ENCODE assay signal across 13 mouse cellular contexts in the genomic region with DNA sequence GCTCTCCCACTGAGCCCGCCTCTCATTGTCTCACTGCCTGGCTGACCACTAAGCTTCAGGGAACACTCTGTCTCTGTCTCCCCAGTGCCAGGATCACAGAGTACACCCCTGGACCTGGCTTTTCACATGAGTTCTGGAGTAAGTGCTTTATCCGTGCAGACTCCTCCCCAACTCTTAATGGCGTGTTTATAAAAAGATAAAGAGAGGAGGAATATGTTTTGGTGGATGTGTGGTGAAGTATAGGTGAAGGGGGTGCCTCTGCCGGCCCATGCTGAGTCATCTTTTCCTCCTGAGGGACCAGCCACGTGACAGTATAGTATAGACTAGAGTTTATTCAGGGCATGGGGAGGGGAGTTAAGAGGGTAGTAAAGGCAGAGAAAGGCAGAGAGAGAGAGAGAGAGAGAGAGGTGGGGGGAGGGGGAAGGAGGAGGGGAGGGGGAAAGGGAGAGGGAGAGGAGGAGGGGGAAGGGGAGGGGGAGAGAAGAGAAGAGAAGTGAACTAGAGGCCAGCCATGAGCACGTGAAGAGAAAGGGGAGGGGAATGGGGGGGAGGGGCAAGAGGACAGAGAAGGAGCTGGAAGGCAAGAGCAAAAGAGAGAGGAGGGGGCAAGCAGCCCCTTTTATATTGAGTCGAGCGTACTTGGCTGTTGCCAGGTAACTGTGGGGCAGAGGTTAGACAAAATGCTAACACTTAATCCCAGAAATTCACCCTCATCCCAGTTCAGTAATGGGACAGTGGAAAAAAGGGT. TPM values are rescaled to one million over a fixed set of nuclear protein-coding genes. Genes with fewer than 3 reads are reported as not detected.
DNase-seq lines count a peak whose midpoint lies in the region; ATAC-seq and TF ChIP-seq lines count a peak whose summit lies in the region.
"Had no signal": no experiment of that assay in that cellular context is flagged by ENCODE, and none has a peak within 500 bp of the region (broad histone marks: within the 10 kb centered on the region; RNA-seq: fewer than 3 reads in every experiment).

No protein-coding gene starts in this region.

- no peak for TF ChIP-seq CTCF in spleen, adult 2 months (IDR thresholded peaks at IDR 0.05; ENCODE audit: extremely low read depth, insufficient read depth, insufficient read length, insufficient replicate concordance)
- TF ChIP-seq CTCF in bone marrow, adult 2 months (IDR thresholded peaks at IDR 0.05; ENCODE audit: control insufficient read depth, insufficient read depth, low read length) = no peak
- no peak for TF ChIP-seq CTCF in hindbrain, postnatal 0 days (IDR thresholded peaks at IDR 0.05; ENCODE audit: low read depth)

- H3K4me3 ChIP-seq in spleen, adult 2 months (ENCODE audit: extremely low read depth, insufficient read depth, insufficient read length) = no peak overlapping the region
- H3K4me3 ChIP-seq in bone marrow, adult 2 months (replicated peaks; ENCODE audit: control insufficient read depth, low read depth, low read length) = no peak overlapping the region
- no peak overlapping the region for H3K4me3 ChIP-seq in heart, embryonic 10.5 days
- 0 out of 2 replicates have a peak overlapping the region, but pooled peaks have one; percentile 3 for H3K4me3 ChIP-seq in liver, embryonic 15.5 days (replicated peaks)
- H3K4me3 ChIP-seq in hindbrain, postnatal 0 days (ENCODE audit: low read length) = no peak overlapping the region
- no peak overlapping the region for H3K4me3 ChIP-seq in midbrain, embryonic 15.5 days
- H3K4me3 ChIP-seq: kidney, embryonic 15.5 days; neural tube, embryonic 12.5 days had no signal

- H3K27ac ChIP-seq in spleen, adult 2 months (ENCODE audit: insufficient read depth, low read length) = peak overlapping the region; percentile 53
- peak overlapping the region; percentile 65 for H3K27ac ChIP-seq in bone marrow, adult 2 months (ENCODE audit: control insufficient read depth, insufficient read depth, low read depth, low read length, poor library complexity)
- H3K27ac ChIP-seq in heart, embryonic 10.5 days = peak overlapping the region; percentile 62
- peak overlapping the region; percentile 100 for H3K27ac ChIP-seq in liver, embryonic 15.5 days (replicated peaks)
- no peak overlapping the region for H3K27ac ChIP-seq in hindbrain, postnatal 0 days
- no peak overlapping the region for H3K27ac ChIP-seq in midbrain, embryonic 15.5 days
- H3K27ac ChIP-seq: kidney, embryonic 15.5 days; neural tube, embryonic 12.5 days had no signal

- WGBS in spleen, adult 2 months = 43% methylated on average over 8 of the region's 8 CpGs
- whole genome bisulfite sequencing in bone marrow, adult 2 months = 28% methylated on average over 8 of the region's 8 CpGs
- WGBS in heart, embryonic 10.5 days = 49% methylated on average over 8 of the region's 8 CpGs
- WGBS in liver, embryonic 15.5 days (ENCODE audit: insufficient replicate concordance) = 27% methylated on average over 8 of the region's 8 CpGs
- WGBS in hindbrain, postnatal 0 days = 41% methylated on average over 8 of the region's 8 CpGs
- 31% methylated on average over 8 of the region's 8 CpGs for WGBS in midbrain, embryonic 15.5 days

- peak; percentile 13 for ATAC-seq in liver, embryonic 15.5 days (ENCODE audit: insufficient read depth)
- no peak for ATAC-seq in hindbrain, postnatal 0 days
- no peak for ATAC-seq in midbrain, embryonic 15.5 days (replicated peaks)

- peaks cover 31% of the 10 kb centered on the region for H3K4me1 ChIP-seq in spleen, adult 2 months (ENCODE audit: control insufficient read depth, insufficient read depth, insufficient read length)
- peaks cover 14% of the 10 kb centered on the region for H3K4me1 ChIP-seq in bone marrow, adult 2 months (ENCODE audit: control insufficient read depth, insufficient read depth, low read length)
- H3K4me1 ChIP-seq in heart, embryonic 10.5 days = peaks cover 56% of the 10 kb centered on the region
- H3K4me1 ChIP-seq in liver, embryonic 15.5 days (replicated peaks) = peaks cover 66% of the 10 kb centered on the region
- peaks cover 10% of the 10 kb centered on the region for H3K4me1 ChIP-seq in hindbrain, postnatal 0 days (ENCODE audit: insufficient read depth, low read length)
- H3K4me1 ChIP-seq in midbrain, embryonic 15.5 days = peaks cover 11% of the 10 kb centered on the region

- H3K9ac ChIP-seq in liver, embryonic 15.5 days = peak overlapping the region; percentile 55
- no peak overlapping the region for H3K9ac ChIP-seq in hindbrain, postnatal 0 days (replicated peaks; ENCODE audit: low read length)
- no peak overlapping the region for H3K9ac ChIP-seq in midbrain, embryonic 15.5 days
- H3K9ac ChIP-seq: kidney, embryonic 15.5 days; neural tube, embryonic 12.5 days had no signal

- no peak for TF ChIP-seq POLR2A in spleen, adult 2 months (IDR thresholded peaks at IDR 0.05; ENCODE audit: low read depth, low read length)
- TF ChIP-seq POLR2A in bone marrow, adult 2 months (IDR thresholded peaks at IDR 0.05; ENCODE audit: borderline replicate concordance, control insufficient read depth, low read depth, low read length) = no peak

- no peaks in the 10 kb centered on the region for H3K36me3 ChIP-seq in spleen, adult 2 months (ENCODE audit: control insufficient read depth, insufficient read depth, low read length)
- no peaks in the 10 kb centered on the region for H3K36me3 ChIP-seq in heart, embryonic 10.5 days
- no peaks in the 10 kb centered on the region for H3K36me3 ChIP-seq in liver, embryonic 15.5 days (replicated peaks)
- H3K36me3 ChIP-seq in hindbrain, postnatal 0 days (ENCODE audit: insufficient read depth, low read length) = no peaks in the 10 kb centered on the region
- no peaks in the 10 kb centered on the region for H3K36me3 ChIP-seq in midbrain, embryonic 15.5 days (replicated peaks)
- H3K36me3 ChIP-seq: kidney, embryonic 15.5 days; neural tube, embryonic 12.5 days had no signal

- H3K9me3 ChIP-seq in heart, embryonic 10.5 days = no peaks in the 10 kb centered on the region
- H3K9me3 ChIP-seq in liver, embryonic 15.5 days (replicated peaks) = no peaks in the 10 kb centered on the region
- H3K9me3 ChIP-seq in hindbrain, postnatal 0 days (ENCODE audit: low read length) = no peaks in the 10 kb centered on the region
- no peaks in the 10 kb centered on the region for H3K9me3 ChIP-seq in midbrain, embryonic 15.5 days
- H3K9me3 ChIP-seq: kidney, embryonic 15.5 days; neural tube, embryonic 12.5 days had no signal

- no peaks in the 10 kb centered on the region for H3K27me3 ChIP-seq in spleen, adult 2 months (ENCODE audit: control insufficient read depth, insufficient read depth, low read length)
- H3K27me3 ChIP-seq in heart, embryonic 10.5 days (ENCODE audit: insufficient read depth, poor library complexity, severe bottlenecking) = no peaks in the 10 kb centered on the region
- H3K27me3 ChIP-seq in liver, embryonic 15.5 days = no peaks in the 10 kb centered on the region
- no peaks in the 10 kb centered on the region for H3K27me3 ChIP-seq in hindbrain, postnatal 0 days (ENCODE audit: insufficient read depth, low read length)
- H3K27me3 ChIP-seq in midbrain, embryonic 15.5 days (replicated peaks) = no peaks in the 10 kb centered on the region
- H3K27me3 ChIP-seq: kidney, embryonic 15.5 days; neural tube, embryonic 12.5 days had no signal

- DNase-seq in spleen, adult 2 months (ENCODE audit: low read depth in 1 of 2, low spot score in 2 of 2) = no peak
- no peak for DNase-seq in spleen, adult 18-20 months
- peak; percentile 75 for DNase-seq in heart, embryonic 10.5 days (ENCODE audit: low spot score)
- DNase-seq in hindbrain, postnatal 0 days (ENCODE audit: low spot score) = no peak
- no peak for DNase-seq in right cerebral cortex, postnatal 36 days (ENCODE audit: low spot score in 2 of 2)
- DNase-seq: cerebellum, adult 18-20 months; gastrocnemius, postnatal 36 days; lung, postnatal 4 days had no signal

- H3K4me2 ChIP-seq in liver, embryonic 15.5 days = peak overlapping the region; percentile 53
- H3K4me2 ChIP-seq in hindbrain, postnatal 0 days (ENCODE audit: low read depth, low read length) = no peak overlapping the region
- no peak overlapping the region for H3K4me2 ChIP-seq in midbrain, embryonic 15.5 days
- H3K4me2 ChIP-seq: kidney, embryonic 15.5 days; neural tube, embryonic 12.5 days had no signal

RNA-seq across cellular contexts. Expression of gene Wdr26, which starts 49.3 kb away (rescaled TPM):
- 36.3 and 37.2 TPM in 2 replicates for polyA plus RNA-seq in spleen, adult 2 months (2012; rRNA removed)
- 88.4 and 115 TPM in 2 replicates for polyA plus RNA-seq in bone marrow, adult 2 months (2011; ENCODE audit: insufficient read depth, insufficient read length, low replicate concordance, missing spikeins)
- 24.4 and 26.3 TPM in 2 replicates for polyA plus RNA-seq in heart, embryonic 10.5 days (2016; fragmentation: Nextera tagmentation; extraction: Ambion mirVana)
- 40.8 and 45.0 TPM in 2 replicates for polyA plus RNA-seq in liver, embryonic 15.5 days (2015; fragmentation: Nextera tagmentation; extraction: Ambion mirVana)
- 40.1 and 47.0 TPM in 2 replicates for total RNA-seq in hindbrain, postnatal 0 days (2014; rRNA removed)
- polyA plus RNA-seq in hindbrain, postnatal 0 days (2015; fragmentation: Nextera tagmentation; extraction: Ambion mirVana) = 45.3 and 47.4 TPM in 2 replicates
- 32.8 and 36.7 TPM in 2 replicates for polyA plus RNA-seq in midbrain, embryonic 15.5 days (2015; fragmentation: Nextera tagmentation; extraction: Ambion mirVana)

Comparison
In these comparisons a context has a peak if more than half of its experiments do, and no peak if none do; other contexts are left out.
1. H3K27ac ChIP-seq: peak in spleen, adult 2 months (single experiment), bone marrow, adult 2 months (single experiment), heart, embryonic 10.5 days (single experiment) and liver, embryonic 15.5 days (single experiment); none in hindbrain, postnatal 0 days (single experiment) and midbrain, embryonic 15.5 days (single experiment).